Mouse (Mus musculus) intestine, embryonic 15.5 days (tissue): ENCODE results near the gene Parvb. TPM values are rescaled to one million over a fixed set of nuclear protein-coding genes. Genes with fewer than 3 reads are reported as not detected.

ENCODE experiments used
- ATAC-seq: fragments of 200-750 bp; cut with Nextera tagmentation; 2 replicates; pipeline ENCODE4 v1.8.0; 2017; ENCODE audit warnings: moderate TSS enrichment, moderate library complexity
- H3K27ac ChIP-seq: fragments of 300-500 bp; sonication (generic); 2 replicates; pipeline ENCODE4 v1.5.1; 2015; ENCODE audit warnings: mild to moderate bottlenecking, inconsistent platforms
- H3K27me3 ChIP-seq: fragments of 300-500 bp; sonication (generic); replicated peaks from 2 replicates; pipeline ENCODE4 v1.6.1; 2015; ENCODE audit warnings: inconsistent platforms
- H3K36me3 ChIP-seq: fragments of 300-500 bp; sonication (generic); 2 replicates; pipeline ENCODE4 v1.6.1; 2015; ENCODE audit warnings: inconsistent platforms
- H3K4me1 ChIP-seq: fragments of 300-500 bp; sonication (generic); replicated peaks from 2 replicates; pipeline ENCODE4 v1.6.1; 2015; ENCODE audit warnings: inconsistent platforms
- H3K4me2 ChIP-seq: fragments of 300-500 bp; sonication (generic); replicated peaks from 2 replicates; pipeline ENCODE4 v1.6.1; 2015; ENCODE audit warnings: mild to moderate bottlenecking, inconsistent platforms
- H3K4me3 ChIP-seq: fragments of 300-500 bp; sonication (generic); replicated peaks from 2 replicates; pipeline ENCODE4 v1.5.1; 2015; ENCODE audit warnings: inconsistent platforms
- H3K9ac ChIP-seq: fragments of 300-500 bp; sonication (generic); 2 replicates; pipeline ENCODE4 v1.6.1; 2015; ENCODE audit warnings: inconsistent platforms
- H3K9me3 ChIP-seq: fragments of 300-500 bp; sonication (generic); 2 replicates; pipeline ENCODE4 v1.6.1; 2016; ENCODE audit warnings: inconsistent platforms
- WGBS: fragments of 180-500 bp; shearing (Covaris S2); methylation state at CpG from one replicate; pipeline ENCODE4 v1.1.7; 2015; 5-methylcytosine and 5-hydroxymethylcytosine counted together
- polyA plus RNA-seq: library from polyadenylated mRNA; unstranded; fragments of >200 nt; fragmentation: Nextera tagmentation; extraction: Ambion mirVana; gene quantifications from 2 replicates; pipeline ENCODE4 v1.2.1, GENCODE M21; 2015

Gene Parvb
- polyA plus RNA-seq, 1 experiment from 2014 or later = 3.9 TPM

DNA sequence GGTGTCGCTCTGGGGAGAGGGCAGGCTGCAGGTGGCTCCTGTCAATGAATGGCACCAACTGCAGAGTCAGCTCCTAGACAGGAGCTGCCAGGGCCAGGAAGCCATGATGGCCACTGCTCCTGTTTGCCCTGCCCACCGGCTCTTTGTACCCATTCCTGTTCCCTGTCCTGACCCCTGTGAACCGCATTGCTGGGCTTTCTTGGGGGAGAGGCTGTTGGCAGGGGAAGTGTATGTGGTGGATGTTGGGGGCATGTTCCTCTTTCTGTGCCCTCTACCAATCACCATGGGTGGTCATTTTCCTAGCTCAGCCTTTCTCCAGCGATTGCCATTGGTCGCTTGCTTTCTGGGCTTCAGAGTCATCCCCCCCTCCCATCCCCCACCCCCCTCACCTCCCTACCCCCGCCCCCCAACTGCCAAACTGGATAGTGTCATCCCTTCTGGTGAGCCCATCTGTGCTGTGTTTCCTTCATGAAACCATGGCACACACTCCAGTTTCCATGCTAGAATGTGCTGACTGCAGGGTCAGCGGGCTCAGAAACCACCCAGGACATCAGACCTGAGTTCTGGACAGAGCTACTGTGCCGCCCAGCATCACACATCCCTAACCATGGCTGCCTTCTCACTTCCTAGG, 89.8 kb downstream of the Parvb start:
- ATAC-seq = no peak
- no peaks in the 10 kb centered on the region for H3K36me3 ChIP-seq
- H3K4me1 ChIP-seq = no peaks in the 10 kb centered on the region
- no peak overlapping the region for H3K9ac ChIP-seq
- no peak overlapping the region for H3K4me3 ChIP-seq
- WGBS = 79% methylated on average over 8 of the region's 8 CpGs
- H3K27ac ChIP-seq = no peak overlapping the region
- H3K27me3 ChIP-seq = no peaks in the 10 kb centered on the region
- H3K4me2 ChIP-seq = no peak overlapping the region
- H3K9me3 ChIP-seq = no peaks in the 10 kb centered on the region

DNA sequence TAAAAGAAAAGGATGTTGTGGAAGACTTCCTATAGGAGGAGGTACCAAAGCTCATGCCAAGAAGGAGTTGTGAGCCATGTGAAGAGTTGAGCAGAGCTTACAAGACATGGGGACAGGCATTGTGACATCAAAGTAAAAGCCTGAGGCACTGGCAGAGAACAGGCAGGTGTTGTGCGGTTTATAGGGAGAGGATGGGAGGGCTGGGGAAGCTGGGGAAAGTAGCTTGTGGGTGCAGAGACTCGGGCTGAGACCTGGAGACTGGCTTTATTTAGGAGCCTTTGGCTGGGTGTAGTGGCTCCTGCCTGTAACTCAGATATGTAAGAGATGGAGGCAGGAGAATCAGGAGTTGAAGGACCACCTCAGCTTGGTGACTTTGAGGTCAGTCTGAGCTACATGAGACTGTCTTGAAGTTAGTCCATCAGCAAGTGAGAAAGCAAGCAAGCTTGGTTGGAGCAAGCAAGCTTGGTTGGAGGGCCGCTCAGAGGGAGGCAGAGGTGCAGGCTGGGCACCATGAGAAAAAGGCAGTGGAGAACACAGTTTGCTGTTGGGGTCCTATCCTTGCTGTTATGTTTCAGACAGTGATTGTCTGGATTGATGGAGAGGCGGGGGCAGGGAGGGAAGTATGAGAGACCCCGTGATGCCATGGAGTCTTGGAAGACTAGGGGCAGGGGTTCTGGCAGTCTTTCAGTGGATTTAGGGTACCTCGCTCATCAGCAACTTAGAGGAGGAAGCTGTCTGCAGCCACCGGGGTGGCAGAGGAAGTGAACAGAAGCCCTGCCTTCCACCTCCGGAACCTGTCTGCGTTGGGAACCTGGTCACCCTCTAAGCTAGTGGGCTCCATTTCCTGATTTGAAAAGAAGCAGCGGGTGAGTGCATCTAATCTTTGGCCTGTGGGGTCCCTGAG, 92.4 kb downstream of the Parvb start, which contains the start of gene Parvg:
TSS of gene Parvg (plus strand) at position 61 of the 904 bp plus-strand sequence.
- no peak within 1 kb of the TSS for H3K4me3 ChIP-seq
- ATAC-seq = no peak
- whole genome bisulfite sequencing = 73% methylated on average over 10 of the region's 10 CpGs
- H3K36me3 ChIP-seq = no peaks in the 10 kb centered on the region
- H3K9me3 ChIP-seq = no peaks in the 10 kb centered on the region
- H3K9ac ChIP-seq = no peak within 1 kb of the TSS
- H3K4me2 ChIP-seq = no peak within 1 kb of the TSS
- H3K27ac ChIP-seq = no peak within 1 kb of the TSS
- no peaks in the 10 kb centered on the region for H3K27me3 ChIP-seq
- no peaks in the 10 kb centered on the region for H3K4me1 ChIP-seq

DNA sequence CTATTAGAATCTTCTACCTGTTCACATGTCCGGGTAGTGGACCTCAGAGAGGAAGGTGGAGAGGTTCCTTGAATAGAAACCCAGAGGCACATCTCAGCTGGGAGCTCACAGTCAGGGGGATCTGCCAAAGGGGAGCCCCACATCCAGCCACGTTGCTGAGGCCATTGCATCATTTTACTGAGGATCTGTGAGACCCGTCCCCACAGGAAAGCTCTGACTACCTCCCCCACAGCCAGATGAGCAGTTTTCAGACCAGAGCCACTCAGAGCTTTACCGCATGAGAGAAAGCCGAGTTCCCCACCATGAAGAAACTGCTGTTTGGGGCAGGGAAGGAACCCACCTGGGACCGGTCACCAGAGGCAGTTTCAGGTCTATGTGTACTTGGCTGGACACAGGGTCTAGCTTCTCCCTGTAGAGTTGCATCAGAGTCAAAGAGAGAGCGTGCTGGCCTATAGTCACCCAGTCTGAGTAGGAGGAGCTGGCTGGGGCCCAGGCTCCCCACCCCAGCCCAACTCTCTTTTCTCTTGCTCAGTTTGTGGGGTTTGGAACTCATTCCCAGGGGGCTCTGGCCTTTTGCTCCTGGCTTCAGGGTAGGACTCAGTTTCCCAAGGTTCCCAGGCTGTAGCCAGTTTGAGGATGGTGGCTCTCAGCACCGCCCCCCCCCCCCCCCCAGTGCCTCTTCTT, 93.2 kb downstream of the Parvb start:
- Histone ChIP-seq H3K9ac (no peak overlapping the region), H3K4me2 (no peak overlapping the region), H3K4me1 (no peaks in the 10 kb centered on the region), H3K36me3 (no peaks in the 10 kb centered on the region), H3K9me3 (no peaks in the 10 kb centered on the region), H3K27me3 (no peaks in the 10 kb centered on the region), H3K4me3 (no peak overlapping the region), H3K27ac (no peak overlapping the region)
- WGBS = 63% methylated on average over 8 of the region's 8 CpGs
- ATAC-seq = no peak

DNA sequence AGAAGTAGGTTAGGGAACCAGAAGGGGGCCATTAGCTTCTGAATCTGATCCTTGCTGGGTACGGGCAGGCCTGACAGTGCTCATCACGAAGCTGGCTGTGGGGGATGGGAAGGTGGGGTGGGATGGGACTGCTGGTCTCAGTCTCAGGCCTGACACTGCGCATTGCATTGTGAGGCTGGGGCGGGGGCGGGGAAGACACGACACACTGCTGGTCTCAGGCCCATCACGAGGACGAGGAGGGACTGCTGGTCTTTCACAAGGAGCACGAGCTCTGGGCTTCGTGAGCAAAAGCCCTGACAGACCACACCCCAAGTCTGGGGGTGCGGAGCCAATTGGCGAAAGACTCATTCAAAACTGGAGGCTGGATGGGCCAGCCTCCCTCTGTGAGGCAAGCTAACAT, 93.9 kb downstream of the Parvb start:
- ATAC-seq = no peak
- no peak overlapping the region for H3K4me2 ChIP-seq

DNA sequence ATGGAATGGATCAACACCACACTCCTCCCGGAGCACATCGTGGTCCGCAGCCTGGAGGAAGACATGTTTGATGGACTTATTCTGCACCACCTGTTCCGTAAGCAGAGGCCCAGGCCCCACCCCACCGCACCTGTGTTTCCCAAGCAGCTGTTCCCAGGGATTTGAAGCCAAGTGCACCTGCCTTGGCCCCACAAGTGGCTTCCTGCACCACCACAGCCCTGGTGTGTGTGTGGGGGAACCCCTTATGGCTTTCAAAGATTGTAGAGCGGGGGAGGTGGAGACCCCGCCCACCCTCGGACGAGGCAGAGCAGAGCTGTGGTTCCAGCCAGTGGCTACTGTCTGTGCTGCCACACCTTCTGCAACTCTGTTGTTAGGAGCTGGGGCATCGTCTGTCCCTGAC, 97.0 kb downstream of the Parvb start:
- no peaks in the 10 kb centered on the region for H3K9me3 ChIP-seq
- H3K4me2 ChIP-seq = no peak overlapping the region
- no peaks in the 10 kb centered on the region for H3K4me1 ChIP-seq
- H3K36me3 ChIP-seq = no peaks in the 10 kb centered on the region
- no peak for ATAC-seq
- 71% methylated on average over 10 of the region's 10 CpGs for WGBS
- no peaks in the 10 kb centered on the region for H3K27me3 ChIP-seq
- H3K4me3 ChIP-seq = no peak overlapping the region
- no peak overlapping the region for H3K9ac ChIP-seq
- H3K27ac ChIP-seq = no peak overlapping the region

More for the DNA sequence above, 93.9 kb downstream of the Parvb start:
- 55% methylated on average over 12 of the region's 12 CpGs for WGBS
- Histone ChIP-seq H3K27me3 (no peaks in the 10 kb centered on the region), H3K27ac (no peak overlapping the region), H3K4me3 (no peak overlapping the region), H3K9ac (no peak overlapping the region), H3K36me3 (no peaks in the 10 kb centered on the region), H3K4me1 (no peaks in the 10 kb centered on the region), H3K9me3 (no peaks in the 10 kb centered on the region)

DNA sequence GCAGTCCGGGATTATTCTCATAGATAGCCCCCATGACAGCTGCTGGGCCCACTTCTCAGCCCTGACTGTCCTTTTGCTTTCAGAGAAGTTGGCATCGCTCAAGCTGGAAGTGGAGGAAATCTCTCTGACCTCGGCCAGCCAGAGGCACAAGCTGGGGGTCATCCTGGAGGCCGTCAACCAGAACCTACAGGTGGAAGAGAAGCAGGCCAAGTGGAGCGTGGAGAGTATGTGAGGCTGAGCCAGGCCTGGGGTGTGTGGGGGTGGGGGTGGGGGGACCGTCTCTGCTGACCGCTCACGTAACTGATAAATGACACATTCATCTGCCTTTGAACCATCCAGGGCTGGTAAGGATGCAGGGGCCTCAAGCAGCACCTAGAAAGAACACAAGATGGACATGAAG, 98.1 kb downstream of the Parvb start:
- no peak for ATAC-seq
- H3K9ac ChIP-seq = no peak overlapping the region

DNA sequence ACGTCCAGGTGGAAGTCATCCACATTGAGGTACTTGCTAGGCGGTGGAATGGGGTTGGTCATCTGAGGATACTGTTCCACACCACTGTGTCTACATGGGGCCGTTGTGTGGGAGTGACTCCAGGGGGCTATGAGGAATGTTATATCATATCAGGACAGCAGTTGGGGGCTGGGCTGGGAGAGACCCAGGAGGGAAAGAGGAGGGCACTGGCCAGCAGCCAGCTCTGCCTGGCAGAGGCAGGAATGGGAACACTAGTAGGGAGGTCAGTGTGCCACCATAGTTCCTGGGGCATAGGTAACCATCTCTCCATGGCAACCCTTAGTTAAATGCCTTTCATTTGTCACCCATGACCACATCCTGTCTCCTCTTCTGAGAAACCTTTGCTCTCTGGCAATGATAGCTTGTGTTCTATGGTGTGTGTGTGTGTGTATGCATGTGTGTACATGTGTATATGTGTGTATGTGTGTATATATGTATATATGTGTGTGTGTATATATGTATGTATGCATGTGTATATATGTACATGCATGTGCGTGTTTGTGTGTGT, 99.3 kb downstream of the Parvb start:
- no peak overlapping the region for H3K9ac ChIP-seq
- no peak overlapping the region for H3K27ac ChIP-seq
- ATAC-seq = no peak
- 71% methylated on average over 4 of the region's 4 CpGs for WGBS
- no peaks in the 10 kb centered on the region for H3K9me3 ChIP-seq
- no peaks in the 10 kb centered on the region for H3K27me3 ChIP-seq
- no peak overlapping the region for H3K4me3 ChIP-seq
- no peaks in the 10 kb centered on the region for H3K4me1 ChIP-seq
- no peaks in the 10 kb centered on the region for H3K36me3 ChIP-seq
- H3K4me2 ChIP-seq = no peak overlapping the region

More for the DNA sequence above, 98.1 kb downstream of the Parvb start:
- Histone ChIP-seq H3K27me3 (no peaks in the 10 kb centered on the region), H3K4me1 (no peaks in the 10 kb centered on the region), H3K9me3 (no peaks in the 10 kb centered on the region), H3K27ac (no peak overlapping the region), H3K4me2 (no peak overlapping the region), H3K4me3 (no peak overlapping the region), H3K36me3 (no peaks in the 10 kb centered on the region)
- 78% methylated on average over 8 of the region's 8 CpGs for WGBS

DNA sequence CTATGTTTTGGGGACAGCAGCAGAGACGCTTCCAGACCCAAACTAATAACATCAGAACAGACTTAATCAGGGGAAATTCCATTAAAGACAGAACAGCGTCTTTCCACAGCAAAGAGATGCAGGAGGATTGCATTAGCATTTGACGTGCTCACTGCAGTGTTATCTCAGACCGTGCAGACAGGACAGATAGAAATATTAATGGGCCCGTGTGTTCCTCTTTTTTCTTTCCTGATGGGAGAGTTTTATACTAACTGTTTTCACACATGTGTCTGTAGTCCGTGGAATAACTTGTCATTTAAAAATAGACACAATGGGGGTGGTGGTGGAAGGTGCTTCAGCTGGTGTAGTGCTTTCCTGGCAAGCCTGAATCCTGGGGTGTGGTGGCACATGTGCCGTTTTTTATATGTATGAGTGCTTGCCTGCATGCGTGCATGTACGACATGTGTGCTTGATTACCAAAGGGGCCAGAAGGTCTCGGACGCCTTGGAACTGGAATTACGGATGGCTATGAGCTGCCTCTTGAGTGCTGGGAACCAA, 104.5 kb downstream of the Parvb start:
- H3K4me1 ChIP-seq = no peaks in the 10 kb centered on the region
- no peaks in the 10 kb centered on the region for H3K27me3 ChIP-seq
- ATAC-seq = no peak
- H3K9me3 ChIP-seq = no peaks in the 10 kb centered on the region
- no peak overlapping the region for H3K4me2 ChIP-seq
- no peak overlapping the region for H3K27ac ChIP-seq
- H3K4me3 ChIP-seq = no peak overlapping the region
- no peaks in the 10 kb centered on the region for H3K36me3 ChIP-seq
- H3K9ac ChIP-seq = no peak overlapping the region
- 73% methylated on average over 12 of the region's 12 CpGs for WGBS

DNA sequence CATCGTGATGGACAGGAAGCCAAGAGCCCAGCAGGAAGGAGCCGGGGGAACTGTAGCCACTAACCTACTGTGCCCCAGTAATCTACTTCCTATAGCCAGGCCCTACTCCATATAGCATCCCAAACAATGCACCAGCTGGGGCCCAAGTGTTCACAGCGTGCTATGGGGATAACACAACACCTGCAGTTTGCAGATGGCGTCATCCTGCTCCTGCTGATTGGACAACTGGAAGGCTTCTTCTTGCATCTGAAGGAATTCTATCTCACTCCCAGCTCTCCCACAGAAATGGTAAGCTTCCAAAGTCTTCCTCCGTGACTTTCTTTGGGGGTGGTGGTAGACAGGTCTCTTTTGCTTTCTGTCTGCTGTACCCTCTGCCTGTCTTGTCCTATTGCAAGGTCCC, 105.8 kb downstream of the Parvb start:
- H3K4me2 ChIP-seq = no peak overlapping the region
- no peaks in the 10 kb centered on the region for H3K9me3 ChIP-seq
- no peak overlapping the region for H3K9ac ChIP-seq
- no peak overlapping the region for H3K27ac ChIP-seq
- no peaks in the 10 kb centered on the region for H3K4me1 ChIP-seq
- 64% methylated on average over 5 of the region's 5 CpGs for WGBS
- no peak for ATAC-seq
- H3K27me3 ChIP-seq = no peaks in the 10 kb centered on the region
- no peaks in the 10 kb centered on the region for H3K36me3 ChIP-seq
- H3K4me3 ChIP-seq = no peak overlapping the region

DNA sequence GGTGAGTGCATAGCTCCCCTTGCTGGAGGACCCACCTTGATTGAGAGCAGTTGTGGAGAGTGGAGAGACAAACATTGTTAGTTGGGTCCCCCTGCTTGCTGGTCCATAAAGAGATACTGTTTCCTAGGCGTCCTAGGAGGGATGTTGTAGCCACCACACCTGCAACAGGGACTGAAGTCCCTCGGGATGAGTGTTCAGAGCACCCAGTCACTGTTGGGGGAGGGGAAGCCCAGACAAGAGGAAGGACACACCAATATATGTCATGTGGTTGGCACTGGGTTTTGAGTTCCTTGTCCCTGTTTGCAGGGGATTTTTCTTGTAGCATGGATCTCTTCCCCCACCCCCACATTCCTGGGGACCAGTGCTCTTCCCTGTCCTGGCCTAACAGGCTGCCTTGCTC, 109.1 kb downstream of the Parvb start:
- no peak overlapping the region for H3K27ac ChIP-seq
- no peak overlapping the region for H3K4me3 ChIP-seq
- H3K9ac ChIP-seq = no peak overlapping the region
- WGBS = 47% methylated on average over 2 of the region's 2 CpGs
- H3K4me1 ChIP-seq = no peaks in the 10 kb centered on the region
- no peaks in the 10 kb centered on the region for H3K36me3 ChIP-seq
- no peak overlapping the region for H3K4me2 ChIP-seq
- H3K9me3 ChIP-seq = no peaks in the 10 kb centered on the region
- no peaks in the 10 kb centered on the region for H3K27me3 ChIP-seq
- ATAC-seq = no peak

DNA sequence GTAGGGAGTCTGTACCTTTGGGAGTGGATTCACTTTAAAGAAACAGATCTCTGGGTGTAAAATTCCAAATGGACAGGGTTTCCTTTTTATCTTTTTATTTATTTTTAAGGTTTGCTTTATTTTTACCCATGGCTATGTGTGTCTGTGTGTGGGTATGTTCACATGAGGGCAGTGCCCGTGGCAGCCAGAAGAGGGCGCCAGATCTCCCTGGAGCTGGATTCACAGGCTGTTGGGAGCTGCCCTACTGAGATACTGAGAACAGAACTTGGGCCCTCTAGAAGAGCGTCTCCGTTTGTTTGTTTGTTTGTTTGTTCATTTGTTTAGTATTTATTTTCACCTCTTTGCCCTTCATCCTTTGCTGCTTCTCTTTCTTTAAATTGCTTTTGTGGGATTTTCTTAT, 116.9 kb downstream of the Parvb start:
- Histone ChIP-seq H3K27ac (no peak overlapping the region), H3K4me2 (no peak overlapping the region), H3K27me3 (no peaks in the 10 kb centered on the region), H3K4me3 (no peak overlapping the region), H3K36me3 (no peaks in the 10 kb centered on the region), H3K4me1 (0 out of 2 replicates have a peak, but pooled peaks cover 5% of the 10 kb centered on the region), H3K9ac (no peak overlapping the region), H3K9me3 (no peaks in the 10 kb centered on the region)
- WGBS = 93% methylated on average over 4 of the region's 4 CpGs
- ATAC-seq = no peak
